Mouse (Mus musculus): ENCODE measurements around the gene Ppp4r4. TPM values are rescaled to one million over a fixed set of nuclear protein-coding genes. Genes with fewer than 3 reads are reported as not detected.

The Ppp4r4 gene
- polyA plus RNA-seq, 1 experiment: 0.99 TPM

DNA sequence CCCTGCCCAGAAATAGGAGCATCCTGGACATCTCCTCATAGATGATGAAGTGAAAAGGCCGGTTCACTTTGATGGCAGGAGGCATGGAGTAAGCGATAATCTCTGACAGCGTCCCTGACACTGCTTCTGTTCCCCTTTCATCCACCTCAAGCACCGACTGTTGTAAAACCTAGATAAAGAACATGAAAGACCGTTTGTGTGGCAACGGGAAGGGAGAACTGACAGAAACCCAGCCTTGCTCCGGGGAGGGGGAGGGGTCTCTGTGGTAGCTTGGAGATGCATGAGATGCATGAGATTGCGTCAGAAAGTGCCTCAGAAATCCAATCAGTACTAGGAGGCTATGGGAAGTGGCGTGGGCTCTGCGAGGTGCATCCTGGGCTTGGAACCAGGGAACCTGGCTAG, 84.8 kb downstream of the Ppp4r4 start:
- no peak overlapping the region for H3K4me3 ChIP-seq (ENCODE audit: insufficient read depth, low read depth, low read length)
- no peaks in the 10 kb centered on the region for H3K4me1 ChIP-seq (ENCODE audit: control insufficient read depth, insufficient read depth, low read length)
- TF ChIP-seq POLR2A (IDR thresholded peaks at IDR 0.05; ENCODE audit: low read depth, low read length): no peak
- no peak for TF ChIP-seq CTCF (conservative IDR thresholded peaks at IDR 0.05; ENCODE audit: insufficient read depth, insufficient read length, low read depth, low read length)
- no peak for DNase-seq
- WGBS: 85% methylated on average over 10 of the region's 10 CpGs
- no peaks in the 10 kb centered on the region for H3K27me3 ChIP-seq (replicated peaks; ENCODE audit: control insufficient read depth, insufficient read depth, low read length)
- no peak overlapping the region for H3K27ac ChIP-seq (ENCODE audit: insufficient read depth, low read depth, low read length)
- H3K36me3 ChIP-seq (ENCODE audit: control insufficient read depth, insufficient read depth, low read length): no peaks in the 10 kb centered on the region

DNA sequence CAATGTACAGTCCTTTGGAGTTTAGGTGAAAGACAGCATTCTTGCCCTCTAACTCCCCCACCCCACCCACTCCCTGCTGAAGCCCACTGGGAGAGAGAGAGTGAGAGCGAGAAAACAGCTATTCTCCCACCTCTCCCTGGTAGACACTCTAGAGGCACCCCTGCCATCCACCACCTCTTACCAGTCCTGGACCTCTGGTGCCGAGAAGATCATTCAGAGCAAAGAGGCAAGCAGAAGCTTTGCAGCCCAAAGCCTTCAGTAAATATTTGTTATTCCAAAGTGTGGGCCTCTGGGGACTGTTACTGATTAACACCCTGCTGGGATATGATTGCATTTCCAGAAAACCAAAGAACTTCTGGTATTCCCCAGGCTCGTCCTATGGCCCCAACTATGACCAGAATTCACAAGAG, 99.1 kb downstream of the Ppp4r4 start, which contains the start of gene Serpina10:
Gene Serpina10, minus strand, starts transcription at position 242 of the 410 bp plus-strand sequence.
- Histone ChIP-seq H3K4me1 (ENCODE audit: control insufficient read depth, insufficient read depth, low read length) (no peaks in the 10 kb centered on the region), H3K36me3 (ENCODE audit: control insufficient read depth, insufficient read depth, low read length) (no peaks in the 10 kb centered on the region), H3K27ac (ENCODE audit: insufficient read depth, low read depth, low read length) (no peak within 1 kb of the TSS), H3K27me3 (replicated peaks; ENCODE audit: control insufficient read depth, insufficient read depth, low read length) (no peaks in the 10 kb centered on the region), H3K4me3 (ENCODE audit: insufficient read depth, low read depth, low read length) (no peak within 1 kb of the TSS)
- TF ChIP-seq CTCF (conservative IDR thresholded peaks at IDR 0.05; ENCODE audit: insufficient read depth, insufficient read length, low read depth, low read length): no peak
- TF ChIP-seq POLR2A (IDR thresholded peaks at IDR 0.05; ENCODE audit: low read depth, low read length): no peak
- WGBS: 54% methylated on average over 3 of the region's 3 CpGs
- peak; percentile 14 for DNase-seq

DNA sequence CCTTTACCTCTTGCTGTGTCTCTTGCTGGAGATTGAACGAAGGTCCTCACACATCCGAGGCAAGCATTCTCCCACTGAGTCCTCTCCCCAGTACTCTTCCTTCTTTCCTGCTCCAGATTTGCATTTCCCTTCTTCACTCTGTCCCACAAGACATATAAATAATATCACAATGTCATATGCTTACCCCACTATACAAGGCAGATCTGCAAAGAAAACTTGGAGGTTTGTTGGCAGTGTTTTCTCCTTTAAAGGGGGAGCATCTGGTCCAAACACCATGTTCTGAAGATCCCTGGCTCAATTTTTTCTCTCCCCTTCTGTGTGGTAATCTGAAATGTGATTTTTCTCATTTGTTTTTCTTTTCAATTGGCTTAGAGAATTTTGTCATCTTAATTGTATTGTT, 102.3 kb downstream of the Ppp4r4 start:
- Histone ChIP-seq H3K27ac (ENCODE audit: insufficient read depth, low read depth, low read length) (no peak overlapping the region), H3K27me3 (replicated peaks; ENCODE audit: control insufficient read depth, insufficient read depth, low read length) (no peaks in the 10 kb centered on the region), H3K4me3 (ENCODE audit: insufficient read depth, low read depth, low read length) (no peak overlapping the region), H3K4me1 (ENCODE audit: control insufficient read depth, insufficient read depth, low read length) (no peaks in the 10 kb centered on the region), H3K36me3 (ENCODE audit: control insufficient read depth, insufficient read depth, low read length) (no peaks in the 10 kb centered on the region)
- no peak for TF ChIP-seq CTCF (conservative IDR thresholded peaks at IDR 0.05; ENCODE audit: insufficient read depth, insufficient read length, low read depth, low read length)
- TF ChIP-seq POLR2A (IDR thresholded peaks at IDR 0.05; ENCODE audit: low read depth, low read length): no peak
- WGBS: 83% methylated on average over 2 of the region's 2 CpGs
- no peak for DNase-seq

- no peaks in the 10 kb centered on the region for H3K4me1 ChIP-seq (ENCODE audit: control insufficient read depth, insufficient read depth, low read length)
- H3K27ac ChIP-seq (ENCODE audit: insufficient read depth, low read depth, low read length): no peak overlapping the region
- no peaks in the 10 kb centered on the region for H3K36me3 ChIP-seq (ENCODE audit: control insufficient read depth, insufficient read depth, low read length)
- DNase-seq: no peak
- no peak overlapping the region for H3K4me3 ChIP-seq (ENCODE audit: insufficient read depth, low read depth, low read length)
- TF ChIP-seq POLR2A (IDR thresholded peaks at IDR 0.05; ENCODE audit: low read depth, low read length): no peak
- TF ChIP-seq CTCF (conservative IDR thresholded peaks at IDR 0.05; ENCODE audit: insufficient read depth, insufficient read length, low read depth, low read length): no peak
- no peaks in the 10 kb centered on the region for H3K27me3 ChIP-seq (replicated peaks; ENCODE audit: control insufficient read depth, insufficient read depth, low read length)
- WGBS: 78% methylated on average over 2 of the region's 2 CpGs
Observed at GRCm38 (mm10) chr12:103635846-103636245, 103.8 kb downstream of the Ppp4r4 start.

GRCm38 (mm10) chr12:103643336-103643735, 111.3 kb downstream of the Ppp4r4 start:
- Histone ChIP-seq H3K36me3 (ENCODE audit: control insufficient read depth, insufficient read depth, low read length) (no peaks in the 10 kb centered on the region), H3K27ac (ENCODE audit: insufficient read depth, low read depth, low read length) (no peak overlapping the region), H3K27me3 (replicated peaks; ENCODE audit: control insufficient read depth, insufficient read depth, low read length) (no peaks in the 10 kb centered on the region), H3K4me3 (ENCODE audit: insufficient read depth, low read depth, low read length) (no peak overlapping the region), H3K4me1 (ENCODE audit: control insufficient read depth, insufficient read depth, low read length) (no peaks in the 10 kb centered on the region)
- TF ChIP-seq POLR2A (IDR thresholded peaks at IDR 0.05; ENCODE audit: low read depth, low read length) (no peak), CTCF (conservative IDR thresholded peaks at IDR 0.05; ENCODE audit: insufficient read depth, insufficient read length, low read depth, low read length) (peak; percentile 91)
- 0% methylated on average over 2 of the region's 2 CpGs for WGBS
- peak; percentile 77 for DNase-seq

DNA sequence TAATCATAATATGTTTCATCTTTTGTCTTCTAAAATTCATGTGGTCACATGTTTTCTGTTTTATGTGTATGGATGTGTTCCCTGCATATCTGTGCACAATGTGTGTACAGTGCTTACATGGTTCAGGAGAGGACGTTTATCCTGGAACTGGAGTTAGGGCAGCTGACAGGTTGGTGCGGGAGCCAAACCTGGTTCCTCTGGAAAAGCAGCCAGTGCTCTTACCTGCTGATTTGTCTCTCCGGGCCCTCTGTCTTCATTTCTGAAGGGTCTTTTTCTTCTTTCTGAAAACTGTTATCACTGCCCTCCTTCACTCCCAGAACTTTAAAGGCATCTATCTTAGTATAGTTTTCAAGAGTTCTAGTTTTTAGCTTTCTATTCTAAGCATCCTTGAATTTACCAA, 111.7 kb downstream of the Ppp4r4 start:
- Histone ChIP-seq H3K27ac (ENCODE audit: insufficient read depth, low read depth, low read length) (no peak overlapping the region), H3K4me3 (ENCODE audit: insufficient read depth, low read depth, low read length) (no peak overlapping the region), H3K4me1 (ENCODE audit: control insufficient read depth, insufficient read depth, low read length) (no peaks in the 10 kb centered on the region), H3K27me3 (replicated peaks; ENCODE audit: control insufficient read depth, insufficient read depth, low read length) (no peaks in the 10 kb centered on the region), H3K36me3 (ENCODE audit: control insufficient read depth, insufficient read depth, low read length) (no peaks in the 10 kb centered on the region)
- no peak for TF ChIP-seq POLR2A (IDR thresholded peaks at IDR 0.05; ENCODE audit: low read depth, low read length)
- TF ChIP-seq CTCF (conservative IDR thresholded peaks at IDR 0.05; ENCODE audit: insufficient read depth, insufficient read length, low read depth, low read length): no peak
- 83% methylated on average over 3 of the region's 3 CpGs for WGBS
- DNase-seq: no peak

DNA sequence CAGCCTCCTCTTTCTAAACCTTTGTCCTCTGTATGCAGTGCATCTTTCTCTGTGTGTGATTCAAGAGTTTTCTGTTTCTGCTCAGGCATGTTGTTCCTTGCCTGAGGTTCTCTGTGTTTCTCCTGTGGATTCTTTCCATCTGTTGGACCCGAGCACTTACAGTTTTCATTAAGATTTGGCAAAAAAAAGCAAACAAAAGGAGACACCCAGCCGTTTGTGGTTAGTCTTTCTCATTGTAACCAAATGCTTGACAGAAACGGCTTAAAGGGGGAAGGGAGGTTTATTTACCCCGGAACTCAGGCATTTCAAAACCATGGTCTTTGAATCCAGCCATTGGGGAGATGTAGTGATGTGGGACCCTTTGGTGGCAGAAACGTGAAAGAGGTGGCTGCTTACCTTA, 112.5 kb downstream of the Ppp4r4 start:
- 23% methylated on average over 5 of the region's 5 CpGs for WGBS
- DNase-seq: no peak
- Histone ChIP-seq H3K4me3 (ENCODE audit: insufficient read depth, low read depth, low read length) (no peak overlapping the region), H3K4me1 (ENCODE audit: control insufficient read depth, insufficient read depth, low read length) (no peaks in the 10 kb centered on the region), H3K27me3 (replicated peaks; ENCODE audit: control insufficient read depth, insufficient read depth, low read length) (no peaks in the 10 kb centered on the region), H3K36me3 (ENCODE audit: control insufficient read depth, insufficient read depth, low read length) (no peaks in the 10 kb centered on the region), H3K27ac (ENCODE audit: insufficient read depth, low read depth, low read length) (no peak overlapping the region)
- TF ChIP-seq CTCF (conservative IDR thresholded peaks at IDR 0.05; ENCODE audit: insufficient read depth, insufficient read length, low read depth, low read length) (no peak), POLR2A (IDR thresholded peaks at IDR 0.05; ENCODE audit: low read depth, low read length) (no peak)
